Mouse (Mus musculus): ENCODE data around the gene Lypd4.
A peak's percentile ranks its signal among the peaks of the same experiment; 100 is the strongest.

The Lypd4 gene

GRCm38 (mm10) chr7:24845713-24846112 lies 24.0 kb downstream of the Lypd4 start:
- DNase-seq = no peak

GRCm38 (mm10) chr7:24845181-24845580 lies 24.6 kb downstream of the Lypd4 start:
- DNase-seq = no peak

GRCm38 (mm10) chr7:24844144-24844543 lies 25.6 kb downstream of the Lypd4 start:
- DNase-seq = no peak

GRCm38 (mm10) chr7:24841009-24841408 lies 28.7 kb downstream of the Lypd4 start:
- DNase-seq = no peak

- DNase-seq = no peak
These were observed 29.4 kb downstream of the Lypd4 start for GRCm38 (mm10) chr7:24840331-24840730.

- DNase-seq = peak in 1 of 2 experiments; percentile 12
These were observed 30.3 kb downstream of the Lypd4 start for GRCm38 (mm10) chr7:24839410-24839808.

GRCm38 (mm10) chr7:24838732-24839409 lies 30.9 kb downstream of the Lypd4 start:
- DNase-seq = peak in 1 of 2 experiments; percentile 7

GRCm38 (mm10) chr7:24827181-24827580 lies 42.6 kb downstream of the Lypd4 start:
- no peak for DNase-seq

- no peak for DNase-seq
These were observed 45.3 kb downstream of the Lypd4 start for GRCm38 (mm10) chr7:24824452-24824851.

- peak; percentile 29 to 48 for DNase-seq
These were observed 52.2 kb downstream of the Lypd4 start for GRCm38 (mm10) chr7:24817502-24817901.

All from thymus, adult 18-20 months (tissue).